Mouse (Mus musculus) T-helper 17 cell (primary cell): ENCODE measurements around the gene Mon2.

Source experiments
- in situ Hi-C, 2 experiments: fragments of 300-600 bp; cut with MboI, MseI; formaldehyde crosslinking; loops; 1 replicate in 1 of 2; 2 replicates in 1 of 2; pipeline ENCODE4 v1.15.1; 2025; ENCODE audit warnings: high pct_unique_total_duplicates in 2 of 2

The Mon2 gene

GRCm38 (mm10) chr10:122999356-122999755 is 76.9 kb downstream of the Mon2 start:
- in situ Hi-C loops: no loop called here

GRCm38 (mm10) chr10:122997852-122998251 is 78.5 kb downstream of the Mon2 start:
- in situ Hi-C loops: no loop called here

- in situ Hi-C loops: no loop called here
These were observed 81.8 kb downstream of the Mon2 start for GRCm38 (mm10) chr10:122994402-122995107.

- in situ Hi-C loops: no loop called here
These were observed 84.7 kb downstream of the Mon2 start for GRCm38 (mm10) chr10:122991648-122992047.

GRCm38 (mm10) chr10:122991053-122991452 is 85.3 kb downstream of the Mon2 start:
- in situ Hi-C loops: no loop called here

- in situ Hi-C loops: no loop called here
These were observed 85.7 kb downstream of the Mon2 start for GRCm38 (mm10) chr10:122990606-122991005.

GRCm38 (mm10) chr10:122989916-122990315 is 86.4 kb downstream of the Mon2 start:
- in situ Hi-C loops: loop anchor here in 1 of 2 experiments (5.0 kb wide), 1 partner anchor 188 kb away; no protein-coding TSS in a partner anchor

GRCm38 (mm10) chr10:122988372-122988771 is 87.9 kb downstream of the Mon2 start:
- in situ Hi-C loops: loop anchor here in 1 of 2 experiments (5.0 kb wide), 1 partner anchor 186 kb away; no protein-coding TSS in a partner anchor

- in situ Hi-C loops: loop anchor here in 1 of 2 experiments (5.0 kb wide), 1 partner anchor 185 kb away; no protein-coding TSS in a partner anchor
These were observed 88.6 kb downstream of the Mon2 start for GRCm38 (mm10) chr10:122987671-122988128.

GRCm38 (mm10) chr10:122986320-122987225 is 89.7 kb downstream of the Mon2 start:
- in situ Hi-C loops: loop anchor here in 1 of 2 experiments (5.0 kb wide), 1 partner anchor 184 kb away; no protein-coding TSS in a partner anchor

GRCm38 (mm10) chr10:122985515-122986319 is 90.6 kb downstream of the Mon2 start:
- in situ Hi-C loops: loop anchor here in 1 of 2 experiments (5.0 kb wide), 1 partner anchor 183 kb away; no protein-coding TSS in a partner anchor

GRCm38 (mm10) chr10:122985252-122985514 is 91.1 kb downstream of the Mon2 start:
- in situ Hi-C loops: loop anchor here in 1 of 2 experiments (5.0 kb wide), 1 partner anchor 183 kb away; no protein-coding TSS in a partner anchor

GRCm38 (mm10) chr10:122984531-122985251 is 91.6 kb downstream of the Mon2 start:
- in situ Hi-C loops: loop anchor here in 1 of 2 experiments (5.0 kb wide), 1 partner anchor 182 kb away; no protein-coding TSS in a partner anchor

- in situ Hi-C loops: no loop called here
These were observed 92.5 kb downstream of the Mon2 start for GRCm38 (mm10) chr10:122983579-122984530.

GRCm38 (mm10) chr10:122982909-122983578 is 93.3 kb downstream of the Mon2 start:
- in situ Hi-C loops: no loop called here

GRCm38 (mm10) chr10:122980123-122980522 is 96.2 kb downstream of the Mon2 start:
- in situ Hi-C loops: no loop called here

GRCm38 (mm10) chr10:122979356-122979755 is 96.9 kb downstream of the Mon2 start:
- in situ Hi-C loops: no loop called here

GRCm38 (mm10) chr10:122976038-122976437 is 100.3 kb downstream of the Mon2 start:
- in situ Hi-C loops: no loop called here

GRCm38 (mm10) chr10:122973241-122973640 is 103.1 kb downstream of the Mon2 start:
- in situ Hi-C loops: no loop called here
